In the genomic region with DNA sequence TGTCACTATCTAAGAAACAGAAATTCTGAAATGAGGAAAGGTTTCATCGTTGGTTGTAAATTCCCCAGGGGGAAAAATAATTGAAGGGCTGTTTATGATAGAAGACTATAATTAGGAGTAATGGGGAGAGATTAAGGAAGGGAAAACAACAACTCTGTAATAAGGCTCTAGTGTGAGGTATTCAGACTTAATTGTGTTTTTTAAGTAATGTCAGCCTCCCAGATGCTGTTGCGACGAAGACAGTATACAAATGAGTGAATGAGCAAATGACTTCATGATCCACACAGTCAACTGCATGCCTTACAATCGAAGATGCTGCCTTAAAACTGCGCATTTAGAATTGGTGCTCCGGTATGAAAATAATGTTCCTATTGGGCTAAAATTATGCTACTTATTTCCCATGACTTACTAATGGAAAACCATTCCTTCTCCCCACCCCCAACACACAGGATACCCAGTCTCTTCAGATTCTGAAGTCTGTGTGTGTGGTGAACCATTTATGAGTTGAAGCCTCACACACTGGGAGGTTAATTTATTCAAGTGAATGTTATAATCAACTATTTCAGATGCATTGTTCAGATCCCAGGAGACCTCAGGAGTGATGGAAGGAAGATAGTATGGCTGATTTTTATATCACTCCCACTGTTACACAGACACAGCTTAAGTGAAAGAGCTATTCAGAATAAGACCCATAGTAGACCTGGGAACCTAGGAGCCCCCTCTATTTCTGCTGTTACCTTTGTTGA, we compare ENCODE assay signal across 22 mouse cellular contexts.
DNase-seq lines count a peak whose midpoint lies in the region; ATAC-seq and TF ChIP-seq lines count a peak whose summit lies in the region.
"Had no signal": no experiment of that assay in that cellular context is flagged by ENCODE, and none has a peak within 500 bp of the region (broad histone marks: within the 10 kb centered on the region; RNA-seq: fewer than 3 reads in every experiment).

No protein-coding gene starts in this region.

- H3K4me3 ChIP-seq in heart, embryonic 12.5 days = no peak overlapping the region
- no peak overlapping the region for H3K4me3 ChIP-seq in midbrain, embryonic 14.5 days (replicated peaks; ENCODE audit: low read depth, low read length)
- H3K4me3 ChIP-seq in midbrain, postnatal 0 days (ENCODE audit: low read depth, low read length) = no peak overlapping the region
- H3K4me3 ChIP-seq in forebrain, embryonic 15.5 days = no peak overlapping the region
- no peak overlapping the region for H3K4me3 ChIP-seq in hindbrain, embryonic 15.5 days
- H3K4me3 ChIP-seq: embryonic facial prominence, embryonic 15.5 days had no signal

- H3K27me3 ChIP-seq in heart, embryonic 12.5 days (replicated peaks) = no peaks in the 10 kb centered on the region
- no peaks in the 10 kb centered on the region for H3K27me3 ChIP-seq in midbrain, embryonic 14.5 days (ENCODE audit: control insufficient read depth, insufficient read depth, low read length)
- no peaks in the 10 kb centered on the region for H3K27me3 ChIP-seq in midbrain, postnatal 0 days (ENCODE audit: insufficient read depth, low read length)
- no peaks in the 10 kb centered on the region for H3K27me3 ChIP-seq in forebrain, embryonic 15.5 days
- no peaks in the 10 kb centered on the region for H3K27me3 ChIP-seq in hindbrain, embryonic 15.5 days
- H3K27me3 ChIP-seq: embryonic facial prominence, embryonic 15.5 days had no signal

- 78% methylated on average over 6 of the region's 6 CpGs for WGBS in heart, embryonic 12.5 days
- WGBS in midbrain, embryonic 14.5 days = 82% methylated on average over 6 of the region's 6 CpGs
- WGBS in midbrain, postnatal 0 days = 83% methylated on average over 6 of the region's 6 CpGs
- WGBS in forebrain, embryonic 15.5 days = 53% methylated on average over 6 of the region's 6 CpGs
- 55% methylated on average over 6 of the region's 6 CpGs for WGBS in hindbrain, embryonic 15.5 days

- no peak overlapping the region for H3K27ac ChIP-seq in heart, embryonic 12.5 days (ENCODE audit: poor library complexity, severe bottlenecking)
- no peak overlapping the region for H3K27ac ChIP-seq in midbrain, embryonic 14.5 days (replicated peaks; ENCODE audit: low read depth, low read length)
- no peak overlapping the region for H3K27ac ChIP-seq in midbrain, postnatal 0 days (ENCODE audit: low read depth, low read length)
- H3K27ac ChIP-seq in forebrain, embryonic 15.5 days (replicated peaks) = no peak overlapping the region
- no peak overlapping the region for H3K27ac ChIP-seq in hindbrain, embryonic 15.5 days (replicated peaks)
- H3K27ac ChIP-seq: embryonic facial prominence, embryonic 15.5 days; liver, embryonic 14.5 days had no signal

- peak; percentile 31 for DNase-seq in heart, adult 11 months
- DNase-seq in midbrain, embryonic 14.5 days = peak; percentile 13
- no peak for DNase-seq in midbrain, postnatal 0 days (ENCODE audit: low spot score)
- DNase-seq in frontal cortex, postnatal 36 days (ENCODE audit: low spot score in 2 of 2) = no peak
- DNase-seq: adrenal gland, postnatal 14 days; cerebellum, adult 18-20 months; cerebellum, postnatal 10 days; heart, postnatal 14 days; kidney, adult 9 months; kidney, postnatal 10 days; liver; lung, adult 2 months; lung, postnatal 10 days; thymus, adult 2 months; thymus, postnatal 36 days had no signal

- H3K9me3 ChIP-seq in heart, embryonic 12.5 days (replicated peaks) = no peaks in the 10 kb centered on the region
- H3K9me3 ChIP-seq in midbrain, embryonic 14.5 days (ENCODE audit: control insufficient read depth, low read length) = no peaks in the 10 kb centered on the region
- H3K9me3 ChIP-seq in midbrain, postnatal 0 days (ENCODE audit: low read length) = no peaks in the 10 kb centered on the region
- H3K9me3 ChIP-seq in forebrain, embryonic 15.5 days = no peaks in the 10 kb centered on the region
- H3K9me3 ChIP-seq in hindbrain, embryonic 15.5 days = no peaks in the 10 kb centered on the region
- H3K9me3 ChIP-seq: embryonic facial prominence, embryonic 15.5 days had no signal

- H3K4me2 ChIP-seq in heart, embryonic 12.5 days = no peak overlapping the region
- H3K4me2 ChIP-seq in midbrain, embryonic 14.5 days (ENCODE audit: low read length) = no peak overlapping the region
- no peak overlapping the region for H3K4me2 ChIP-seq in midbrain, postnatal 0 days (ENCODE audit: low read depth, low read length, poor library complexity, severe bottlenecking)
- no peak overlapping the region for H3K4me2 ChIP-seq in forebrain, embryonic 15.5 days (replicated peaks)
- no peak overlapping the region for H3K4me2 ChIP-seq in hindbrain, embryonic 15.5 days
- H3K4me2 ChIP-seq: embryonic facial prominence, embryonic 15.5 days had no signal

- H3K9ac ChIP-seq in heart, embryonic 12.5 days = no peak overlapping the region
- no peak overlapping the region for H3K9ac ChIP-seq in midbrain, embryonic 14.5 days (replicated peaks; ENCODE audit: low read length)
- H3K9ac ChIP-seq in midbrain, postnatal 0 days (replicated peaks; ENCODE audit: low read length, poor library complexity, severe bottlenecking) = no peak overlapping the region
- no peak overlapping the region for H3K9ac ChIP-seq in forebrain, embryonic 15.5 days (replicated peaks)
- H3K9ac ChIP-seq in hindbrain, embryonic 15.5 days = no peak overlapping the region
- H3K9ac ChIP-seq: embryonic facial prominence, embryonic 15.5 days; liver, embryonic 14.5 days had no signal

- H3K36me3 ChIP-seq in heart, embryonic 12.5 days = no peaks in the 10 kb centered on the region
- H3K36me3 ChIP-seq in midbrain, embryonic 14.5 days (ENCODE audit: control insufficient read depth, insufficient read depth, low read length) = no peaks in the 10 kb centered on the region
- no peaks in the 10 kb centered on the region for H3K36me3 ChIP-seq in midbrain, postnatal 0 days (ENCODE audit: insufficient read depth, low read length)
- no peaks in the 10 kb centered on the region for H3K36me3 ChIP-seq in forebrain, embryonic 15.5 days
- no peaks in the 10 kb centered on the region for H3K36me3 ChIP-seq in hindbrain, embryonic 15.5 days
- H3K36me3 ChIP-seq: embryonic facial prominence, embryonic 15.5 days had no signal

- TF ChIP-seq CTCF in midbrain, postnatal 0 days (IDR thresholded peaks at IDR 0.05) = no peak

- no peak for ATAC-seq in heart, embryonic 12.5 days (ENCODE audit: insufficient number of reproducible peaks, low FRiP score)
- ATAC-seq in midbrain, embryonic 14.5 days (ENCODE audit: low FRiP score, low TSS enrichment) = no peak
- ATAC-seq in midbrain, postnatal 0 days (ENCODE audit: low FRiP score) = no peak
- ATAC-seq in forebrain, embryonic 15.5 days (replicated peaks) = peak; percentile 75
- ATAC-seq in hindbrain, embryonic 15.5 days (ENCODE audit: low FRiP score, low read depth) = peak; percentile 59
- ATAC-seq: CD4-positive, CD25-positive, alpha-beta regulatory T cell, adult 4 months; intestine, embryonic 16.5 days had no signal

- H3K4me1 ChIP-seq in heart, embryonic 12.5 days (replicated peaks) = no peaks in the 10 kb centered on the region
- no peaks in the 10 kb centered on the region for H3K4me1 ChIP-seq in midbrain, embryonic 14.5 days (ENCODE audit: control insufficient read depth, insufficient read depth, low read length)
- H3K4me1 ChIP-seq in midbrain, postnatal 0 days (ENCODE audit: insufficient read depth, low read length) = no peaks in the 10 kb centered on the region
- H3K4me1 ChIP-seq in forebrain, embryonic 15.5 days = no peaks in the 10 kb centered on the region
- H3K4me1 ChIP-seq in hindbrain, embryonic 15.5 days (replicated peaks) = no peaks in the 10 kb centered on the region
- H3K4me1 ChIP-seq: embryonic facial prominence, embryonic 15.5 days had no signal

Comparison
In these comparisons a context has a peak if more than half of its experiments do, and no peak if none do; other contexts are left out.
1. DNase-seq: peak in heart, adult 11 months (single experiment) and midbrain, embryonic 14.5 days (single experiment); none in midbrain, postnatal 0 days (single experiment) and frontal cortex, postnatal 36 days (0 of 2).
2. ATAC-seq: peak in forebrain, embryonic 15.5 days (single experiment) and hindbrain, embryonic 15.5 days (single experiment); none in heart, embryonic 12.5 days (single experiment), midbrain, embryonic 14.5 days (single experiment) and midbrain, postnatal 0 days (single experiment).